Mouse (Mus musculus): ENCODE data around the gene Pip5k1b.

DNA sequence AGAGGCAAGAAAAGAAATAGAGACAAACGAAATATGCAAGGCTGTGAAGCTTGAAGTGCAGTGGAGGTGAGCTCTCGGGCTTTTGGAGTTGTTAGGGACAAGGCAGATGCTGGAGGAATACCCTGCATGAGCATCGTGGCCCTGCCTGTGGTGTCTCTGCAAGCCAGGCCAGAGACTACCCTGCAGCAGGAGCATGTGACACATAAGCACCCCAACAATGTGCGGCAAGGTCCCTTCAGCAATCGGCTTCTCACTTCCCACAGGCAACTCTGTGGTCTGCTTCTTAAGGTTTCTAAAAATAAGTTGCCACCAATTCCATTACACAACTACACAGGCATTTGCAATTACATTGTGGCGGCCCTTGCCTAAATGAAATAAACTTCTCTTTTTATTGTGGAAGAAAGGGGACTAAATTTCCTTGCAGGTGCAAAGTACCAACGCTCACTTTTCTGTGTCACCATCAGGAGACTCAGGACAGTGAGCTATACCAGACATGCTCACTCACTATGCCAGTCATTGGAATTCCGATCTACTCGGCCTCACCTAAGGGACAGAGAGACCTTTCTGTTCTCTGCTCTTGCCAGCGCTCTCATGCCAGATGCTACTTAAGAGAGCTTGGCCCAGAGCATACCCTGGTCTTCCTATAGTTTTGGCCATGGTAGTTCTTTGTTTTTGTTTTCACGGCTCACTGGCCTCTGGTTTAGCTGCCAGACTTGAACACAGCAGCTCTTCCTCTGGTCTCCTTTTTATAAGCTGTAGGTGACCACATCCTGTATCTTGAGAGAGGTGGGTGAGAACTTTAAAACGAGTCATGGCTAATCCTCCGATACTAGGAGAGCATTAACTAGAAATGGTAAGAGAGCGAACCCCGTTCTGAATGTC is 28.7 kb downstream of the Pip5k1b start:
- TF ChIP-seq CTCF (IDR thresholded peaks at IDR 0.05; ENCODE audit: borderline replicate concordance, insufficient read depth, low read length), result no peak
- no peak for TF ChIP-seq POLR2A (IDR thresholded peaks at IDR 0.05; ENCODE audit: low read depth, low read length)
